Mouse (Mus musculus): Measurements from ENCODE around the gene Ocln.

- no peak for TF ChIP-seq CEBPB (IDR thresholded peaks at IDR 0.05; ENCODE audit: insufficient read depth, poor library complexity, severe bottlenecking)
- no peak for TF ChIP-seq REST (IDR thresholded peaks at IDR 0.05; ENCODE audit: insufficient read depth, insufficient read length)
- TF ChIP-seq TCF12 (IDR thresholded peaks at IDR 0.05; ENCODE audit: insufficient read depth, poor library complexity, severe bottlenecking): no peak
- no peak for TF ChIP-seq MYOG (IDR thresholded peaks at IDR 0.05; ENCODE audit: control insufficient read depth in 1 of 3, insufficient read depth in 1 of 3, insufficient read length in 2 of 3, low read depth in 2 of 3)
- TF ChIP-seq MAX (IDR thresholded peaks at IDR 0.05; ENCODE audit: low read depth): no peak
- no peak for TF ChIP-seq POLR2A (IDR thresholded peaks at IDR 0.05; ENCODE audit: insufficient read length, low read depth)
Observed at GRCm38 (mm10) chr13:100495337-100495736, 57.2 kb downstream of the Ocln start.

Data from myocyte (in vitro differentiated cells).